8 mouse cellular contexts compared by ENCODE assay signal in the genomic region with DNA sequence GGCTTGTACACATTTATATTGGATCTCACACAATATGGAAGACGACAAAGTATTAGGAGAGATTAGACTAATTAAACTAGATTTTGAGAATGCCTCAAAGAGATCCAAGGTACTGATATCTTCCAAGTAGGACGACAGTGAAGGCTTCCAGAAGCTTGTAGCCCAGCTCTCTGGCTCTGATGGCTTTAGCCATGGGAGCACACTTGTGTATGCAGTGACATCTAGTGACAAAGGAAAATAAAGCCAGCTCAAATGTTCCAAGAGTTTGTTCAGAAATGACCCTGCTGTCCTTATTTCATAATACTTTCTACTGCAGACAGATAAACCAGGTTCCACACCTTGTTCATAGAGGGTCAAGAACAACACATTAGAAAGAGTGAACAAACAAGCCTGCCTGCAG.
DNase-seq lines count a peak whose midpoint lies in the region; ATAC-seq and TF ChIP-seq lines count a peak whose summit lies in the region.

No protein-coding gene starts in this region.

- no peak overlapping the region for H3K4me2 ChIP-seq in hindbrain, embryonic 15.5 days
- no peak overlapping the region for H3K4me2 ChIP-seq in lung, postnatal 0 days (replicated peaks; ENCODE audit: low read depth, low read length)

- no peak overlapping the region for H3K9ac ChIP-seq in hindbrain, embryonic 15.5 days
- H3K9ac ChIP-seq in lung, postnatal 0 days (replicated peaks; ENCODE audit: low read depth) = no peak overlapping the region

- no peak for TF ChIP-seq POLR2A in cerebellum, adult 2 months (IDR thresholded peaks at IDR 0.05; ENCODE audit: borderline replicate concordance, insufficient read depth, low read length)

- no peak for TF ChIP-seq EP300 in lung, postnatal 0 days (IDR thresholded peaks at IDR 0.05)

- no peak overlapping the region for H3K27ac ChIP-seq in cerebellum, adult 2 months (ENCODE audit: insufficient read depth, low read length)
- H3K27ac ChIP-seq in hindbrain, embryonic 15.5 days (replicated peaks) = no peak overlapping the region
- no peak overlapping the region for H3K27ac ChIP-seq in lung, postnatal 0 days (ENCODE audit: low read length)

- 4% methylated on average over 2 of the region's 2 CpGs for WGBS in cerebellum, adult 2 months
- 19% methylated on average over 2 of the region's 2 CpGs for WGBS in hindbrain, embryonic 15.5 days
- 6% methylated on average over 2 of the region's 2 CpGs for WGBS in lung, postnatal 0 days

- peak; percentile 61; the same call in 1 of the 2 replicates for TF ChIP-seq CTCF in cerebellum, adult 2 months (IDR thresholded peaks at IDR 0.05; ENCODE audit: borderline replicate concordance, insufficient read depth, low read depth, low read length)
- peak; percentile 82 for TF ChIP-seq CTCF in lung, postnatal 0 days (IDR thresholded peaks at IDR 0.05)

- H3K4me3 ChIP-seq in cerebellum, adult 2 months (replicated peaks; ENCODE audit: insufficient read depth, low read depth, low read length) = no peak overlapping the region
- no peak overlapping the region for H3K4me3 ChIP-seq in hindbrain, embryonic 15.5 days
- H3K4me3 ChIP-seq in lung, postnatal 0 days (ENCODE audit: low read depth, low read length) = no peak overlapping the region

- no peaks in the 10 kb centered on the region for H3K4me1 ChIP-seq in cerebellum, adult 2 months (ENCODE audit: control insufficient read depth, insufficient read depth, low read length)
- H3K4me1 ChIP-seq in hindbrain, embryonic 15.5 days (replicated peaks) = peaks cover 11% of the 10 kb centered on the region; the same call in 1 of the 2 replicates
- no peaks in the 10 kb centered on the region for H3K4me1 ChIP-seq in lung, postnatal 0 days (ENCODE audit: insufficient read depth, low read depth, low read length)

- no peaks in the 10 kb centered on the region for H3K9me3 ChIP-seq in hindbrain, embryonic 15.5 days
- no peaks in the 10 kb centered on the region for H3K9me3 ChIP-seq in lung, postnatal 0 days (ENCODE audit: low read length)

- DNase-seq in gastrocnemius, postnatal 25 days = peak; percentile 19
- no peak for DNase-seq in gastrocnemius, postnatal 14 days
- peak; percentile 14 for DNase-seq in ES-CJ7 (ENCODE audit: low read depth, low spot score)
- DNase-seq in cerebellum, adult 2 months = peak; percentile 17 to 50
- peak; percentile 71 for DNase-seq in lung, postnatal 0 days (ENCODE audit: low spot score)
- no peak for DNase-seq in yolk sac, embryonic 10.5 days (ENCODE audit: low spot score)

- no peaks in the 10 kb centered on the region for H3K36me3 ChIP-seq in hindbrain, embryonic 15.5 days
- no peaks in the 10 kb centered on the region for H3K36me3 ChIP-seq in lung, postnatal 0 days (ENCODE audit: insufficient read depth, low read length)

- no peaks in the 10 kb centered on the region for H3K27me3 ChIP-seq in cerebellum, adult 2 months (ENCODE audit: control insufficient read depth, insufficient read depth, low read length)
- no peaks in the 10 kb centered on the region for H3K27me3 ChIP-seq in hindbrain, embryonic 15.5 days
- H3K27me3 ChIP-seq in lung, postnatal 0 days (replicated peaks; ENCODE audit: insufficient read depth, low read length) = no peaks in the 10 kb centered on the region

- peak; percentile 63; the same call in 1 of the 2 replicates for ATAC-seq in hindbrain, embryonic 15.5 days (ENCODE audit: low FRiP score, low read depth)
- ATAC-seq in lung, postnatal 0 days = no peak
- ATAC-seq in inflammation-experienced regulatory T-cells, adult 6 months = no peak

- intact Hi-C loops in gastrocnemius, postnatal 14 days (cut with DNase I; ENCODE audit: low total_unique reads) = loop anchor here (5.0 to 10.0 kb wide), 2 partner anchors 615 to 818 kb away; partner anchors contain the start of gene Jag1

Comparison
In these comparisons a context has a peak if more than half of its experiments do, and no peak if none do; other contexts are left out.
1. DNase-seq: peak in gastrocnemius, postnatal 25 days (single experiment), ES-CJ7 (single experiment), cerebellum, adult 2 months (2 of 2) and lung, postnatal 0 days (single experiment); none in gastrocnemius, postnatal 14 days (single experiment) and yolk sac, embryonic 10.5 days (single experiment).